Mouse (Mus musculus): ENCODE data around the gene Mboat1. TPM values are rescaled to one million over a fixed set of nuclear protein-coding genes. Genes with fewer than 3 reads are reported as not detected.

The Mboat1 gene
- total RNA-seq, 2 experiments from 2014 or later = 0.99 to 2.7 TPM

- no peak for DNase-seq (ENCODE audit: low spot score)
- intact Hi-C loops (cut with DNase I) = no loop called here
These were observed 98.9 kb downstream of the Mboat1 start for GRCm38 (mm10) chr13:30235056-30235750.

GRCm38 (mm10) chr13:30239396-30239795 is 103.1 kb downstream of the Mboat1 start:
- DNase-seq (ENCODE audit: low spot score) = no peak
- intact Hi-C loops (cut with DNase I) = no loop called here

GRCm38 (mm10) chr13:30245573-30245972 is 109.3 kb downstream of the Mboat1 start:
- intact Hi-C loops (cut with DNase I) = no loop called here
- no peak for DNase-seq (ENCODE audit: low spot score)

- DNase-seq (ENCODE audit: low spot score) = no peak
- intact Hi-C loops (cut with DNase I) = no loop called here
These were observed 114.1 kb downstream of the Mboat1 start for GRCm38 (mm10) chr13:30250341-30250905.

- intact Hi-C loops (cut with DNase I) = no loop called here
- DNase-seq (ENCODE audit: low spot score) = no peak
These were observed 115.1 kb downstream of the Mboat1 start for GRCm38 (mm10) chr13:30251431-30251830.

- no peak for DNase-seq (ENCODE audit: low spot score)
- intact Hi-C loops (cut with DNase I) = no loop called here
These were observed 116.4 kb downstream of the Mboat1 start for GRCm38 (mm10) chr13:30252692-30253091.

GRCm38 (mm10) chr13:30253636-30254264 is 117.5 kb downstream of the Mboat1 start:
- DNase-seq (ENCODE audit: low spot score) = no peak
- intact Hi-C loops (cut with DNase I) = no loop called here

- no peak for DNase-seq (ENCODE audit: low spot score)
- intact Hi-C loops (cut with DNase I) = no loop called here
These were observed 118.1 kb downstream of the Mboat1 start for GRCm38 (mm10) chr13:30254421-30254820.

GRCm38 (mm10) chr13:30258802-30259201 is 122.5 kb downstream of the Mboat1 start:
- DNase-seq (ENCODE audit: low spot score) = no peak
- intact Hi-C loops (cut with DNase I) = loop anchor here (5.0 kb wide), 1 partner anchor 402 kb away; the partner anchor contains the start of gene Cdkal1

- intact Hi-C loops (cut with DNase I) = loop anchor here (5.0 kb wide), 1 partner anchor 402 kb away; the partner anchor contains the start of gene Cdkal1
- DNase-seq (ENCODE audit: low spot score) = no peak
These were observed 123.0 kb downstream of the Mboat1 start for GRCm38 (mm10) chr13:30259326-30259725.

GRCm38 (mm10) chr13:30259912-30260560 is 123.7 kb downstream of the Mboat1 start:
- intact Hi-C loops (cut with DNase I) = loop anchor here (2.0 to 5.0 kb wide), 2 partner anchors 167 to 403 kb away; partner anchors contain the start of gene Cdkal1
- DNase-seq (ENCODE audit: low spot score) = peak; percentile 35

- DNase-seq (ENCODE audit: low spot score) = no peak
- intact Hi-C loops (cut with DNase I) = no loop called here
These were observed 127.4 kb downstream of the Mboat1 start for GRCm38 (mm10) chr13:30263681-30264080.

- intact Hi-C loops (cut with DNase I) = no loop called here
These were observed 128.0 kb downstream of the Mboat1 start for GRCm38 (mm10) chr13:30264303-30264702.

GRCm38 (mm10) chr13:30264765-30265164 is 128.5 kb downstream of the Mboat1 start:
- DNase-seq (ENCODE audit: low spot score) = no peak
- intact Hi-C loops (cut with DNase I) = no loop called here

More at GRCm38 (mm10) chr13:30264303-30264702, 128.0 kb downstream of the Mboat1 start:
- DNase-seq (ENCODE audit: low spot score) = no peak

GRCm38 (mm10) chr13:30266036-30266435 is 129.7 kb downstream of the Mboat1 start:
- DNase-seq (ENCODE audit: low spot score) = no peak
- intact Hi-C loops (cut with DNase I) = no loop called here

GRCm38 (mm10) chr13:30272040-30272686 is 135.9 kb downstream of the Mboat1 start:
- intact Hi-C loops (cut with DNase I) = loop anchor here (1.0 kb wide), 1 partner anchor 258 kb away; no protein-coding TSS in a partner anchor
- no peak for DNase-seq (ENCODE audit: low spot score)

All from heart, postnatal 25 days (tissue).